Mouse (Mus musculus) kidney, embryonic 16.5 days (tissue): ENCODE measurements at regions not wholly inside any gene's neighbourhood (a gene's known extent, or its start where the extent isn't known, plus 50 kb on each side); places are given as distances from the start of the nearest gene placed in this dataset.

Experiments
- ATAC-seq: fragments of 200-750 bp; cut with Nextera tagmentation; 2 replicates; pipeline ENCODE4 v1.8.0; 2017; ENCODE audit warnings: moderate TSS enrichment; ENCODE audit not compliant: low FRiP score, low TSS enrichment
- H3K27ac ChIP-seq: fragments of 300-500 bp; sonication (generic); 2 replicates; pipeline ENCODE4 v1.5.1; 2014; ENCODE audit warnings: low read length
- H3K27me3 ChIP-seq: fragments of 300-500 bp; sonication (generic); 2 replicates; pipeline ENCODE4 v1.6.1; 2014; ENCODE audit warnings: low read length, control low read depth, mixed read lengths; ENCODE audit not compliant: insufficient read depth
- H3K36me3 ChIP-seq: fragments of 300-500 bp; sonication (generic); 2 replicates; pipeline ENCODE4 v1.6.1; 2014; ENCODE audit warnings: low read length, control low read depth, mixed read lengths; ENCODE audit not compliant: insufficient read depth
- H3K4me1 ChIP-seq: fragments of 300-500 bp; sonication (generic); 2 replicates; pipeline ENCODE4 v1.6.1; 2014; ENCODE audit warnings: low read length, control low read depth, mixed read lengths; ENCODE audit not compliant: insufficient read depth
- H3K4me2 ChIP-seq: fragments of 300-500 bp; sonication (generic); replicated peaks from 2 replicates; pipeline ENCODE4 v1.6.1; 2014; ENCODE audit warnings: low read depth, low read length
- H3K4me3 ChIP-seq: fragments of 300-500 bp; sonication (generic); 2 replicates; pipeline ENCODE4 v1.5.1; 2014; ENCODE audit warnings: mild to moderate bottlenecking, low read length
- H3K9ac ChIP-seq: fragments of 300-500 bp; sonication (generic); replicated peaks from 2 replicates; pipeline ENCODE4 v1.6.1; 2014; ENCODE audit warnings: low read length
- H3K9me3 ChIP-seq: fragments of 300-500 bp; sonication (generic); 2 replicates; pipeline ENCODE4 v1.6.1; 2016; ENCODE audit warnings: low read length, control low read depth
- WGBS: fragments of 180-500 bp; shearing (Covaris S2); extraction: QIAGEN DNeasy Blood & Tissue Kit; methylation state at CpG from one replicate; pipeline ENCODE4 v1.1.7; 2014; 5-methylcytosine and 5-hydroxymethylcytosine counted together

DNA sequence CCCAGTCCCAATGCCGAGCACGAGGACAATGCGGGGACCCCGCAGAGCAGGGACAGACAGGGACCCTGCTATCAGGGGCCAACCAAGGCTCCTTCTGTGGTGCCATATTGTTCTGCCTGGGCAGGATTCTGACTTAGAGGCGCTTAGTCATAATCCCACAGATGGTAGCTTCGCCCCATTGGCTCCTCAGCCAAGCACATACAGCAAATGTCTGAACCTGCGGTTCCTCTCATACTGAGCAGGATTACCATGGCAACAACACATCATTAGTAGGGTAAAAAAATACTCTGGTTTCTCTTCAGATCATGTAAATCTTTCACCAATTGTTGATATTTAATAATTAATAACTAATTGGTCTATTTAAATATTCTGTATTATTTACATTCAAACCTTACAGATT, 2140.3 kb upstream of the Cdh20 start:
- H3K9ac ChIP-seq: no peak overlapping the region
- no peaks in the 10 kb centered on the region for H3K4me1 ChIP-seq
- WGBS: 83% methylated on average over 7 of the region's 7 CpGs
- no peaks in the 10 kb centered on the region for H3K36me3 ChIP-seq
- no peaks in the 10 kb centered on the region for H3K27me3 ChIP-seq
- H3K27ac ChIP-seq: no peak overlapping the region
- no peaks in the 10 kb centered on the region for H3K9me3 ChIP-seq
- peak; percentile 100 for ATAC-seq
- no peak overlapping the region for H3K4me2 ChIP-seq
- H3K4me3 ChIP-seq: no peak overlapping the region

DNA sequence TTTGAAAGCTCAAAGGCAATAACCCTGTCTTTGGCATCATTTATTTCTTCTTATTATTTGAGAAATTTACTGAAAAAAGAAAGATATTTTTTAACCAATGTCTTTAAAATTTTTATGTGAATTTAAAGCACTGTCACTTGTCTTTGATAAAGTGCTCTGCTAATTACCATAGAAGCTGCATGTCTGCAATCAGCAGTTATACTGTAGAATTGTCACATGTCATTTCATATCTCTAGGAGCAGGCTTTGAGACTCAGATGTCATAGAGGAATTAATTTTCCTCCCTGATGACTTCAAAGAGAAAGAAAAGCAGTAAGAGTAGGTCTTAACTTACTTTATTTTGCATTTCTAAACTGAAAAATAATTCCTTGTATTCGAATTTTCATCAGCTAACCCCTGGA, 2123.9 kb upstream of the Cdh20 start:
- H3K9ac ChIP-seq: no peak overlapping the region
- no peaks in the 10 kb centered on the region; the same call in 1 of the 2 replicates for H3K9me3 ChIP-seq
- no peak for ATAC-seq
- H3K4me2 ChIP-seq: no peak overlapping the region
- no peaks in the 10 kb centered on the region for H3K27me3 ChIP-seq
- no peak overlapping the region for H3K27ac ChIP-seq
- no peaks in the 10 kb centered on the region for H3K36me3 ChIP-seq
- no peaks in the 10 kb centered on the region for H3K4me1 ChIP-seq
- H3K4me3 ChIP-seq: no peak overlapping the region
- WGBS: 61% methylated on average over 1 of the region's 1 CpGs

DNA sequence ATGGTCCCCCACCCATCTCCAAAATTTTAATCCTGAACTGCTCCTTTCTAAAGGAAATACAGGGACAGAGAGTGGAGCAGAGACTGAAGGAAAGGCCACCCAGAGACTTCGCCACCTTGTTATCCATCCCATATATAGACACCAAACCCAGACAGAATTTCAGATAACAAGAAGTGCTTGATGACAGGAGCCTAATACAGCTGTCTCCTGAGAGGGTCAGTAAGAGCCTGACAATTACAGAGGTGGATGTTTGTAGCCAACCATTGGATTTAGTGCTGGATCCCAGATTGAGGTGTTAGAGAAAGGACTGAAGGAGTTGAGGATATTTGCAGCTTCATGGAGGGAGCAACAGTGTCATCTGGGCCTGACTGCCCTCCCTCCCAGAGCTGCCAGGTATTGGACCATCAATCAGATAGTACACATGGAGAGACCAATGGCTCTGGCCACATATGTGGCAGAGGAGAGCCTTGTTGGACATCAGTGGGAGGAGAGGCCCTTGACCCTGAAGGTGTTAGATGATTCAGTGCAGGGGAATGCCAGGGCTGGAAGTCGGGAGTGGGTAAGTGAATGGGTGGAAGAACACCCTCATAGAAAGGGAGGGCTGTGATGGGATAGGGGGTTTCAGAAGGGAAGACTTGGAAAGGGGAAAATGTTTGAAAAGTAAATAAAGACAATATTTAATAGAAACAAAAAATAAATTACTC, 2080.8 kb upstream of the Cdh20 start:
- Histone ChIP-seq H3K4me1 (no peaks in the 10 kb centered on the region), H3K4me2 (no peak overlapping the region), H3K9me3 (no peaks in the 10 kb centered on the region), H3K9ac (no peak overlapping the region), H3K4me3 (no peak overlapping the region), H3K27ac (no peak overlapping the region), H3K36me3 (no peaks in the 10 kb centered on the region), H3K27me3 (no peaks in the 10 kb centered on the region)
- 58% methylated on average over 2 of the region's 2 CpGs for WGBS
- ATAC-seq: no peak

DNA sequence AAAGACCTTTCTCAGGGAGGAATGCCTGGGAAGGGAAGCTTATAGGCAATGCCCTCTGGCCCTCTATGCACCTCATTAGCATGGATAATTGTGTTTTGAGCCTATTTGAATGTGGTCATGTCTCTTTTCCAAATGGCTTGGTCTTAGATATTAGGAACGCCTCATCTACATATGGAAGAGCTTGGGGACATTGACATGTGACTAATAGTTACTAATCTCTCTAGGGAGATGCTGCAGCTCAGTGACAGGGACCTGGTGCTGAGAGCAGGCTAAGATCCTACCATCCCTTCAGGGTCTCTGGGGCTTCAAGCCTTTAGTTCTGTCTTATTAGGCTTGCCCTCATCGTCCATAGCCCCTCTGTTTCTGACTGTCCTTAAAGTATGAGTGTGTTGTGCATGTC, 2051.9 kb upstream of the Cdh20 start:
- 84% methylated on average over 2 of the region's 2 CpGs for WGBS

DNA sequence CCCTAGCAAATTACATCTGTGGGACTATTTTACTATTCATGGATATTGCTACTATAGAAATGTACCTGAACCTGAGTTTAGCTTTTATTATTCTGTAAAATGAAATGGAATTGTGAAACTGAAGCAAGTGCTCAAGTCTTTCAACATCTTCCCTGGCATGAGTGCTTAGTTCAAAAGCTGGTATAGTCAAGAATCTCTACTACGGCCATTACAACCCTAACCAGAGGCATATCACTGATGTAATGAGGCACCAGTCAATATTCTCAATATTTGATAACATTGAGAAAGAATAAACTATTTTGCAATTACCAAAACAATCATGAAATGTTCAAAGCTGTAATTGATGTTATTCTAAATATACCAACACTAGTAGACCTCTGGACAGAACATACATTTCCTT, 2034.3 kb upstream of the Cdh20 start:
- H3K27ac ChIP-seq: no peak overlapping the region
- no peak overlapping the region for H3K4me3 ChIP-seq
- no peaks in the 10 kb centered on the region for H3K4me1 ChIP-seq
- H3K9ac ChIP-seq: no peak overlapping the region
- no peak overlapping the region for H3K4me2 ChIP-seq
- 91% methylated on average over 1 of the region's 1 CpGs for WGBS
- H3K27me3 ChIP-seq: no peaks in the 10 kb centered on the region
- ATAC-seq: no peak
- H3K36me3 ChIP-seq: no peaks in the 10 kb centered on the region
- no peaks in the 10 kb centered on the region for H3K9me3 ChIP-seq

More for the DNA sequence above, 2051.9 kb upstream of the Cdh20 start:
- no peak overlapping the region for H3K4me3 ChIP-seq
- H3K4me2 ChIP-seq: no peak overlapping the region
- no peaks in the 10 kb centered on the region for H3K36me3 ChIP-seq
- H3K4me1 ChIP-seq: no peaks in the 10 kb centered on the region
- no peaks in the 10 kb centered on the region for H3K9me3 ChIP-seq
- H3K27me3 ChIP-seq: no peaks in the 10 kb centered on the region
- ATAC-seq: no peak
- H3K27ac ChIP-seq: no peak overlapping the region
- no peak overlapping the region for H3K9ac ChIP-seq

DNA sequence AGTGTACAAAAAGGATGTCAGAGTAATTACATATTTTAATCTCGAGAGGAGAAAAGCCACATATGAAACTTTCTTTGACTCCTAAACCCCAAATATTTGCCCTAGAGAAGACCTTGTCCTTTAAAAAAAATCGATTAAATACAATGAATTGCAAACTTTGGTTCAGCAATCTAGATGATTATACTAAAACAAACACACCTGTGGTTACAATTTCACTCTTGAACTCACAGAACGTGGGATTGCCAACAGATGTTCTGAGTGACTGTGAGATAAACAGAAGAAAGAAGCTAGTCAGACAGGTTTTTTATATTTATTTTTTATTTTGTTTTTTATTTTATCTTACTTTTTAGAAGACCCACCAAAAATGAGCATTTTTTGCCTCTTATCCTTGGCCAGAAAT, 2032.9 kb upstream of the Cdh20 start:
- 67% methylated on average over 3 of the region's 3 CpGs for WGBS
- Histone ChIP-seq H3K27me3 (no peaks in the 10 kb centered on the region), H3K36me3 (no peaks in the 10 kb centered on the region), H3K9me3 (no peaks in the 10 kb centered on the region), H3K4me2 (no peak overlapping the region), H3K27ac (no peak overlapping the region), H3K4me1 (no peaks in the 10 kb centered on the region), H3K4me3 (no peak overlapping the region), H3K9ac (no peak overlapping the region)
- ATAC-seq: no peak

DNA sequence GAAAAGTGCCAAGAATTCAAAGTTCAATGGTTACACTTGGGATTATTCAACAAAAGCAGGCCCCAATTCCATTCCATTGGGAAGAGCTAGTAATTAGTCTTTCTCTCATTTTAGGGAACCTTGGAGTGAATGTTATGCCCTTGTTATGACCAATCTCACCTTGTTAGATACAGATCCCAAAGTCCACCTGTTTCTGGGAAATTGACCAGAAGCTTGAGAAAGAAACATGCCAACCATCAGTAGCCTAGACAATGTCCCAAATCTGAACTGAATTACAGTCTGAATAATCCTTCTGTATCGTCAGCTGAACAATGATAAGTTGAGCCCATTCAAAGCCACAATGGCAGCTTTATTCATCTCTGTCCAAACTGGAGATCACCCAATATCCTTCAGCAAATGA, 2010.4 kb upstream of the Cdh20 start:
- Histone ChIP-seq H3K9ac (no peak overlapping the region), H3K27ac (no peak overlapping the region), H3K4me3 (no peak overlapping the region), H3K27me3 (no peaks in the 10 kb centered on the region), H3K4me1 (no peaks in the 10 kb centered on the region), H3K9me3 (no peaks in the 10 kb centered on the region), H3K4me2 (no peak overlapping the region), H3K36me3 (no peaks in the 10 kb centered on the region)
- no peak for ATAC-seq
- WGBS: 88% methylated on average over 1 of the region's 1 CpGs
